ENCODE assay signal across 8 mouse cellular contexts in the genomic region with DNA sequence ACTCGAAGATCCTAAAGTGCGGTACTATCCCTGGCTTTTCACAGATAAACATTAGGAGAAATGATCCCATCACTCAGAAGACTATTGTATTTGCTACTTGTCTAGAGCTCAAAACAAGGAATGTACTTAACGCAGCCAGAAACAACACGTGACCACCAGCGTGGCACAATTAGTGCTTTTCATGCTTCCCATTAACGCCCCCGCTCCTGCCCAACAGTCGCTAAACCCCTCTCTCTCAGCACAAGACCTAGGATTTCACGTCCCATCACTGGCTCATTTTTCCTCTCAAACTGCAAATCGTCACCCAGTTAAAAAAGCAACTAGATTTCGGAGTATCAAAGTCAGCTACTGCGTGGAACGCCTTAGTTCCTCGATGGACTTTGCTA. TPM values are rescaled to one million over a fixed set of nuclear protein-coding genes. Genes with fewer than 3 reads are reported as not detected.
DNase-seq lines count a peak whose midpoint lies in the region; ATAC-seq lines count a peak whose summit lies in the region.

No protein-coding gene starts in this region.

- peaks cover 8% of the 10 kb centered on the region; the same call in 1 of the 2 replicates for H3K4me1 ChIP-seq in limb, embryonic 11.5 days (ENCODE audit: control insufficient read depth, insufficient read depth, low read length)
- peaks cover 13% of the 10 kb centered on the region for H3K4me1 ChIP-seq in midbrain, embryonic 12.5 days

- 0 out of 2 replicates have a peak overlapping the region, but pooled peaks have one; percentile 75 for H3K27ac ChIP-seq in limb, embryonic 11.5 days (replicated peaks; ENCODE audit: low read depth, low read length)
- H3K27ac ChIP-seq in midbrain, embryonic 12.5 days (replicated peaks) = peak overlapping the region; percentile 77; the same call in 1 of the 2 replicates

- no peaks in the 10 kb centered on the region for H3K27me3 ChIP-seq in limb, embryonic 11.5 days (ENCODE audit: control insufficient read depth, insufficient read depth, low read length)
- H3K27me3 ChIP-seq in midbrain, embryonic 12.5 days = no peaks in the 10 kb centered on the region

- H3K36me3 ChIP-seq in limb, embryonic 11.5 days (ENCODE audit: control insufficient read depth, insufficient read depth, low read length) = no peaks in the 10 kb centered on the region
- H3K36me3 ChIP-seq in midbrain, embryonic 12.5 days = no peaks in the 10 kb centered on the region

- no peak for ATAC-seq in limb, embryonic 11.5 days (ENCODE audit: insufficient number of reproducible peaks, low FRiP score, low TSS enrichment, low read depth)
- peak; percentile 21; the same call in 1 of the 2 replicates for ATAC-seq in midbrain, embryonic 12.5 days (ENCODE audit: low FRiP score, low read depth)

- peak overlapping the region; percentile 55 for H3K4me2 ChIP-seq in limb, embryonic 11.5 days (ENCODE audit: low read depth, severe bottlenecking)
- peak overlapping the region; percentile 67 for H3K4me2 ChIP-seq in midbrain, embryonic 12.5 days (replicated peaks)

- H3K4me3 ChIP-seq in limb, embryonic 11.5 days (ENCODE audit: low read depth, low read length) = peak overlapping the region; percentile 61
- peak overlapping the region; percentile 68 for H3K4me3 ChIP-seq in midbrain, embryonic 12.5 days

- peak; percentile 36 for DNase-seq in cerebellum, adult 11-12 months
- DNase-seq in cerebellum, adult 9-11 months = no peak
- DNase-seq in cerebellum, postnatal 10 days = peak; percentile 50
- DNase-seq in frontal cortex, postnatal 36 days (ENCODE audit: low spot score in 2 of 2) = peak; percentile 21 to 28
- DNase-seq in kidney, adult 18-20 months = peak; percentile 58
- DNase-seq in limb, embryonic 11.5 days (ENCODE audit: low spot score) = no peak
- no peak for DNase-seq in thymus, postnatal 36 days

- peak overlapping the region; percentile 88 for H3K9ac ChIP-seq in limb, embryonic 11.5 days (ENCODE audit: low read length)
- H3K9ac ChIP-seq in midbrain, embryonic 12.5 days (replicated peaks) = peak overlapping the region; percentile 76

- H3K9me3 ChIP-seq in limb, embryonic 11.5 days (ENCODE audit: control insufficient read depth, low read length) = no peaks in the 10 kb centered on the region
- H3K9me3 ChIP-seq in midbrain, embryonic 12.5 days = no peaks in the 10 kb centered on the region

- WGBS in limb, embryonic 11.5 days = 13% methylated on average over 14 of the region's 14 CpGs
- WGBS in midbrain, embryonic 12.5 days = 15% methylated on average over 14 of the region's 14 CpGs

RNA-seq across cellular contexts. Expression of gene Med21, which starts 8.7 kb away (rescaled TPM):
- polyA plus RNA-seq in limb, embryonic 11.5 days (2014; fragmentation: Nextera tagmentation; extraction: Ambion mirVana) = 135 and 142 TPM in 2 replicates
- 118 and 121 TPM in 2 replicates for polyA plus RNA-seq in midbrain, embryonic 12.5 days (2016; fragmentation: Nextera tagmentation; extraction: Ambion mirVana)

RNA-seq across cellular contexts. Expression of gene Tm7sf3, which starts 9.0 kb away (rescaled TPM):
- polyA plus RNA-seq in limb, embryonic 11.5 days (2014; fragmentation: Nextera tagmentation; extraction: Ambion mirVana) = 27.6 and 29.6 TPM in 2 replicates
- 22.9 and 26.4 TPM in 2 replicates for polyA plus RNA-seq in midbrain, embryonic 12.5 days (2016; fragmentation: Nextera tagmentation; extraction: Ambion mirVana)

RNA-seq across cellular contexts. Expression of gene Ints13, which starts 56.0 kb away (rescaled TPM):
- polyA plus RNA-seq in limb, embryonic 11.5 days (2014; fragmentation: Nextera tagmentation; extraction: Ambion mirVana) = 98.5 and 100 TPM in 2 replicates
- polyA plus RNA-seq in midbrain, embryonic 12.5 days (2016; fragmentation: Nextera tagmentation; extraction: Ambion mirVana) = 90.1 and 95.9 TPM in 2 replicates

RNA-seq across cellular contexts. Expression of gene Fgfr1op2, which starts 56.6 kb away (rescaled TPM):
- polyA plus RNA-seq in limb, embryonic 11.5 days (2014; fragmentation: Nextera tagmentation; extraction: Ambion mirVana) = 92.1 and 95.1 TPM in 2 replicates
- 65.6 and 68.2 TPM in 2 replicates for polyA plus RNA-seq in midbrain, embryonic 12.5 days (2016; fragmentation: Nextera tagmentation; extraction: Ambion mirVana)

Comparison
In these comparisons a context has a peak if more than half of its experiments do, and no peak if none do; other contexts are left out.
1. DNase-seq: peak in cerebellum, adult 11-12 months (single experiment), cerebellum, postnatal 10 days (2 of 2), frontal cortex, postnatal 36 days (2 of 2) and kidney, adult 18-20 months (single experiment); none in cerebellum, adult 9-11 months (single experiment), limb, embryonic 11.5 days (single experiment) and thymus, postnatal 36 days (0 of 2).